Mouse (Mus musculus) thymus, adult 2 months (tissue): ENCODE measurements around the gene Stx4a.

Source experiments
- CTCF ChIP-seq: fragments of 200-500 bp; IDR thresholded peaks from 2 replicates; pipeline ENCODE4 v1.5.1; 2012; ENCODE audit warnings: mild to moderate bottlenecking, control low read depth, low read length, moderate library complexity, borderline replicate concordance; ENCODE audit not compliant: control insufficient read depth, poor library complexity, insufficient read depth; ENCODE audit errors: extremely low read depth
- POLR2A ChIP-seq: fragments of 200-500 bp; IDR thresholded peaks from 2 replicates; pipeline ENCODE4 v1.6.1; 2012; ENCODE audit warnings: mild to moderate bottlenecking, low read length, control low read depth, moderate library complexity; ENCODE audit not compliant: control insufficient read depth, poor library complexity, insufficient read depth; ENCODE audit errors: extremely low read depth

DNA sequence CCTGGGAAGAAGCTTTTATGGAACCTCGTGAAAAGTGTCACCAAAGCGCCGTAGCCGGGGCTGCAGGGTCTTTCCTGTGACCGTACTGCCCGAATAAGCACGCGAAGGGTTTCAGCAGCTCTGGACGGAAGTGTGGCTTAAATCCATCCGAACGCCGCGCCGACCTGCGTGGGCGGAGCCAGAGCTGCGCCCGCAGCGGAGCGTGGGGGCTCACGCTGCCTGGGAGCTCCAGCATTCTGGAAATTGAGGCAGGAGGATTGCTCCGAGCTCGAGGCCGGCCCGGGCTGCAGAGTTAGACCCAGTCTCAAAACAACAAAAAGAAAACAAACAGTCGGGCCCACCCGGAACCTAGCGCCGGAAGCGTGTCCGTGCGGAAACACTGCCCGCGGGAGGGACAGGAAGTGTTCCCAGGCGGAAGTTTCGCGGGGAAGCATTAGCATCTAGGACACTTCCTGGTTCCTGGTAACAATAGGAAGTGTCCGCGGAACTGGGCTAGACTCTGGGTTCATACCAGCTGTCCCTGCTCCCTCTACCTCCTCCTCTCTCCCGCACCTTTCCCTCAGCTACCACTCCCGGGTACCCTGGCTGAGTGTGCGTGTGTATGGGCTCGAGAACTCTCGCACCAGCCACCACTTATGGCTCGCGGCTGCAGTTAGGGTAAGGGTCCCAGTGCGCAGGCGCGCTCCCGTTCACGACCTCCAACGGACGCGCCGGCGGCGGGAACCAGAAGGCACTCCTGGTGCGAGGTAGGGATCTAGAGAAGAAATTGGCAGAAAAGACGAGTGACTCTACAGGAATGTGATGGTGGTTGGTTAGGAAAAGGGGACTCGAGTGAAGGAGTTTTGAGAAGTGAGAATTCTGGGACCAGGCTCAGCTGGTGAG is 52.6 kb downstream of the Stx4a start, which contains the start of gene Zfp668:
- TF ChIP-seq POLR2A = peak; percentile 49; the same call in 1 of the 2 replicates
- peak; percentile 20; the same call in 1 of the 2 replicates for TF ChIP-seq CTCF
